Mouse (Mus musculus): Measurements from ENCODE around the gene Barhl2. TPM values are rescaled to one million over a fixed set of nuclear protein-coding genes. Genes with fewer than 3 reads are reported as not detected.

Barhl2 gene
- polyA plus RNA-seq, 1 experiment from 2014 or later: not detected

Other genes with a start within 250 kb of the Barhl2 start
- not detected in 2 replicates for gene Gm17304, start 150.9 kb upstream of the Barhl2 start, polyA plus RNA-seq (2014; fragmentation: Nextera tagmentation; extraction: Ambion mirVana)
- gene Zfp644, start 239.1 kb upstream of the Barhl2 start, polyA plus RNA-seq (2014; fragmentation: Nextera tagmentation; extraction: Ambion mirVana): 107 TPM in 2 replicates

Measured in kidney, embryonic 14.5 days (tissue).